Mouse (Mus musculus) ES-Bruce4 (cell line): ENCODE measurements around the gene Rsph1.

Source experiments
- CTCF ChIP-seq: IDR thresholded peaks from one replicate; pipeline ENCODE4 v1.8.1; 2011; ENCODE audit warnings: low read depth, low read length
- EP300 ChIP-seq: IDR thresholded peaks from 2 replicates; pipeline ENCODE4 v1.6.1; 2011; ENCODE audit warnings: low read depth, low read length; ENCODE audit not compliant: insufficient read depth

- TF ChIP-seq EP300 (no peak), CTCF (no peak)
Measured at GRCm38 (mm10) chr17:31290859-31291258, 13.7 kb upstream of the Rsph1 start.
